Mouse (Mus musculus): ENCODE data around the gene Gm21958. TPM values are rescaled to one million over a fixed set of nuclear protein-coding genes. Genes with fewer than 3 reads are reported as not detected.

Gm21958 gene
- total and polyA plus RNA-seq, 3 experiments, result 0.45 TPM; not detected in 2

- TF ChIP-seq MYB (IDR thresholded peaks at IDR 0.05; ENCODE audit: low read depth, low read length) (no peak), BHLHE40 (IDR thresholded peaks at IDR 0.05; ENCODE audit: borderline replicate concordance, low read depth, low read length) (no peak), ZC3H11A (IDR thresholded peaks at IDR 0.05; ENCODE audit: low read depth, low read length) (no peak), E2F4 (IDR thresholded peaks at IDR 0.05; ENCODE audit: borderline replicate concordance, low read depth, low read length) (no peak), EP300 (IDR thresholded peaks at IDR 0.05; ENCODE audit: low read depth in 1 of 2, low read length in 2 of 2) (no peak), SIN3A (IDR thresholded peaks at IDR 0.05; ENCODE audit: low read length) (peak; percentile 13; the same call in 1 of the 2 replicates), ETS1 (IDR thresholded peaks at IDR 0.05; ENCODE audit: low read depth, low read length) (no peak), RCOR1 (IDR thresholded peaks at IDR 0.05; ENCODE audit: low read depth, low read length) (no peak), TAL1 (IDR thresholded peaks at IDR 0.05; ENCODE audit: low read length) (no peak), TCF12 (IDR thresholded peaks at IDR 0.05; ENCODE audit: low read depth, low read length) (no peak), POLR2A (IDR thresholded peaks at IDR 0.05; ENCODE audit: control insufficient read depth in 1 of 2, insufficient read depth in 1 of 2, low read depth in 1 of 2, low read length in 2 of 2, poor library complexity in 1 of 2) (peak in 1 of 2 experiments; percentile 57; a peak in 1 of 4 replicates), NRF1 (IDR thresholded peaks at IDR 0.05; ENCODE audit: insufficient read depth, low read depth, low read length, poor library complexity, severe bottlenecking) (no peak), POLR2AphosphoS2 (IDR thresholded peaks at IDR 0.05; ENCODE audit: low read length) (no peak)
These were observed 22.2 kb upstream of the Gm21958 start (continued) for GRCm38 (mm10) chr3:54736101-54736927.

- Histone ChIP-seq H3K36me3 (ENCODE audit: control insufficient read depth in 1 of 2, insufficient read depth in 2 of 2, low read length in 2 of 2) (peaks cover 23 to 34% of the 10 kb centered on the region in 2 experiments), H3K9ac (ENCODE audit: control insufficient read depth, low read depth, low read length, poor library complexity, severe bottlenecking) (peak within 1 kb of the TSS; percentile 97), H3K4me3 (ENCODE audit: control insufficient read depth in 1 of 2, insufficient read depth in 1 of 2, low read depth in 2 of 2, low read length in 2 of 2) (peak within 1 kb of the TSS; percentile 88 to 99), H3K79me2 (ENCODE audit: control insufficient read depth, insufficient read depth, low read length, poor library complexity) (peaks cover 36% of the 10 kb centered on the region), H3K27ac (ENCODE audit: control insufficient read depth, low read depth, low read length) (peak within 1 kb of the TSS; percentile 97), H3K9me3 (replicated peaks; ENCODE audit: insufficient read depth, low read length) (no peaks in the 10 kb centered on the region), H3K4me1 (ENCODE audit: control insufficient read depth in 1 of 2, insufficient read depth in 2 of 2, low read length in 2 of 2) (peaks cover 11 to 14% of the 10 kb centered on the region in 2 experiments), H3K27me3 (ENCODE audit: control insufficient read depth in 1 of 2, insufficient read depth in 2 of 2, low read length in 2 of 2) (no peaks in the 10 kb centered on the region)
- DNase-seq (ENCODE audit: low read depth, low spot score), result peak; percentile 81
- TF ChIP-seq ZNF384 (IDR thresholded peaks at IDR 0.05; ENCODE audit: low read depth, low read length) (peak; percentile 33; the same call in 1 of the 2 replicates), UBTF (IDR thresholded peaks at IDR 0.05; ENCODE audit: borderline replicate concordance, insufficient read depth, low read depth, low read length) (no peak), GATA1 (IDR thresholded peaks at IDR 0.05; ENCODE audit: low read depth, low read length) (no peak), EP300 (IDR thresholded peaks at IDR 0.05; ENCODE audit: low read depth in 1 of 2, low read length in 2 of 2) (peak in 1 of 2 experiments; percentile 31; a peak in 1 of 4 replicates), POLR2A (IDR thresholded peaks at IDR 0.05; ENCODE audit: control insufficient read depth in 1 of 2, insufficient read depth in 1 of 2, low read depth in 1 of 2, low read length in 2 of 2, poor library complexity in 1 of 2) (peak; percentile 70 to 74), CTCF (IDR thresholded peaks at IDR 0.05 in 2 of 3, conservative IDR thresholded peaks at IDR 0.05 in 1 of 3; ENCODE audit: control insufficient read depth in 1 of 3, insufficient read depth in 1 of 3, low read depth in 2 of 3, low read length in 3 of 3, poor library complexity in 1 of 3, severe bottlenecking in 1 of 3) (peak in 2 of 3 experiments; percentile 69 to 100; a peak in 5 of 6 replicates), MYC (IDR thresholded peaks at IDR 0.05; ENCODE audit: low read depth, low read length) (no peak), TAL1 (IDR thresholded peaks at IDR 0.05; ENCODE audit: low read length) (no peak), MAFK (IDR thresholded peaks at IDR 0.05; ENCODE audit: borderline replicate concordance, low read depth, low read length) (no peak), MEF2A (IDR thresholded peaks at IDR 0.05; ENCODE audit: extremely low read depth, insufficient replicate concordance, low read depth, low read length, poor library complexity, severe bottlenecking) (no peak), BHLHE40 (IDR thresholded peaks at IDR 0.05; ENCODE audit: borderline replicate concordance, low read depth, low read length) (peak; percentile 41; the same call in 1 of the 2 replicates), GABPA (IDR thresholded peaks at IDR 0.05; ENCODE audit: low read depth, low read length) (no peak), JUND (IDR thresholded peaks at IDR 0.05; ENCODE audit: low read depth, low read length) (no peak), CHD2 (IDR thresholded peaks at IDR 0.05; ENCODE audit: low read length) (no peak), POLR2AphosphoS5 (IDR thresholded peaks at IDR 0.05; ENCODE audit: borderline replicate concordance, low read depth, low read length) (no peak), HCFC1 (IDR thresholded peaks at IDR 0.05; ENCODE audit: low read depth, low read length) (peak; percentile 64), MYB (IDR thresholded peaks at IDR 0.05; ENCODE audit: low read depth, low read length) (0 out of 2 replicates have a peak, but pooled peaks have one; percentile 8), NELFE (IDR thresholded peaks at IDR 0.05; ENCODE audit: low read depth, low read length) (peak; percentile 75), TBP (IDR thresholded peaks at IDR 0.05; ENCODE audit: low read depth, low read length) (0 out of 2 replicates have a peak, but pooled peaks have one; percentile 0), E2F4 (IDR thresholded peaks at IDR 0.05; ENCODE audit: borderline replicate concordance, low read depth, low read length) (no peak), TCF12 (IDR thresholded peaks at IDR 0.05; ENCODE audit: low read depth, low read length) (no peak; the same call in 1 of the 2 replicates), RCOR1 (IDR thresholded peaks at IDR 0.05; ENCODE audit: low read depth, low read length) (no peak), ELF1 (IDR thresholded peaks at IDR 0.05; ENCODE audit: low read depth, low read length) (peak; percentile 73)
These were observed 21.3 kb upstream of the Gm21958 start, which contains the start of the genes Exosc8 and Alg5 for GRCm38 (mm10) chr3:54735247-54736046. TSS of gene Exosc8 (minus strand) at chr3:54735393. TSS of gene Alg5 (plus strand) at chr3:54735539.

Measured in MEL (cell line).